Mouse (Mus musculus) liver, embryonic 12.5 days (tissue): ENCODE results near the gene Prss45. TPM values are rescaled to one million over a fixed set of nuclear protein-coding genes. Genes with fewer than 3 reads are reported as not detected.

Experiments
- ATAC-seq: fragments of 200-750 bp; cut with Nextera tagmentation; 2 replicates; pipeline ENCODE4 v1.8.0; 2017; ENCODE audit warnings: moderate number of reproducible peaks, mild to moderate bottlenecking, moderate library complexity
- H3K27ac ChIP-seq: fragments of 300-500 bp; sonication (generic); 2 replicates; pipeline ENCODE4 v1.5.1; 2016; ENCODE audit warnings: mild to moderate bottlenecking
- H3K27me3 ChIP-seq: fragments of 300-500 bp; sonication (generic); replicated peaks from 2 replicates; pipeline ENCODE4 v1.6.1; 2016; ENCODE audit warnings: mild to moderate bottlenecking, moderate library complexity
- H3K36me3 ChIP-seq: fragments of 300-500 bp; sonication (generic); 2 replicates; pipeline ENCODE4 v1.6.1; 2016; ENCODE audit warnings: mild to moderate bottlenecking, moderate library complexity
- H3K4me1 ChIP-seq: fragments of 300-500 bp; sonication (generic); 2 replicates; pipeline ENCODE4 v1.6.1; 2016
- H3K4me2 ChIP-seq: fragments of 300-500 bp; sonication (generic); 2 replicates; pipeline ENCODE4 v1.6.1; 2016; ENCODE audit warnings: mild to moderate bottlenecking, moderate library complexity
- H3K4me3 ChIP-seq: fragments of 300-500 bp; sonication (generic); 2 replicates; pipeline ENCODE4 v1.5.1; 2016; ENCODE audit warnings: mild to moderate bottlenecking, moderate library complexity
- H3K9ac ChIP-seq: fragments of 300-500 bp; sonication (generic); 2 replicates; pipeline ENCODE4 v1.6.1; 2016; ENCODE audit warnings: mild to moderate bottlenecking, moderate library complexity
- H3K9me3 ChIP-seq: fragments of 300-500 bp; sonication (generic); replicated peaks from 2 replicates; pipeline ENCODE4 v1.6.1; 2016; ENCODE audit warnings: mild to moderate bottlenecking, moderate library complexity
- WGBS: fragments of 180-500 bp; shearing (Covaris S2); methylation state at CpG from one replicate; pipeline ENCODE4 v1.1.7; 2016; ENCODE audit not compliant: insufficient replicate concordance; 5-methylcytosine and 5-hydroxymethylcytosine counted together
- polyA plus RNA-seq: library from polyadenylated mRNA; unstranded; fragments of >200 nt; fragmentation: Nextera tagmentation; extraction: Ambion mirVana; gene quantifications from 2 replicates; pipeline ENCODE4 v1.2.1, GENCODE M21; 2016

Gene Prss45
- polyA plus RNA-seq, 1 experiment from 2014 or later, result not detected

GRCm38 (mm10) chr9:110858967-110859596 lies 24.7 kb downstream of the Prss45 start:
- H3K4me1 ChIP-seq, result peaks cover 52% of the 10 kb centered on the region
- H3K27ac ChIP-seq, result peak overlapping the region; percentile 92
- peak overlapping the region; percentile 58 for H3K4me3 ChIP-seq
- peak; percentile 95 for ATAC-seq
- H3K4me2 ChIP-seq, result peak overlapping the region; percentile 78
- H3K36me3 ChIP-seq, result peaks cover 3% of the 10 kb centered on the region; the same call in 1 of the 2 replicates
- peaks cover 24% of the 10 kb centered on the region; the same call in 1 of the 2 replicates for H3K27me3 ChIP-seq
- 21% methylated on average over 5 of the region's 5 CpGs for WGBS
- H3K9ac ChIP-seq, result peak overlapping the region; percentile 70
- H3K9me3 ChIP-seq, result no peaks in the 10 kb centered on the region

- WGBS, result 11% methylated on average over 7 of the region's 7 CpGs
- H3K9ac ChIP-seq, result no peak overlapping the region
- no peak overlapping the region for H3K4me3 ChIP-seq
- peaks cover 13% of the 10 kb centered on the region; the same call in 1 of the 2 replicates for H3K4me1 ChIP-seq
- no peak overlapping the region for H3K4me2 ChIP-seq
- H3K36me3 ChIP-seq, result 0 out of 2 replicates have a peak, but pooled peaks cover 4% of the 10 kb centered on the region
- H3K27ac ChIP-seq, result no peak overlapping the region
- no peak for ATAC-seq
- peaks cover 45% of the 10 kb centered on the region for H3K27me3 ChIP-seq
- no peaks in the 10 kb centered on the region for H3K9me3 ChIP-seq
Observed at GRCm38 (mm10) chr9:110871030-110871429, 36.6 kb downstream of the Prss45 start.

DNA sequence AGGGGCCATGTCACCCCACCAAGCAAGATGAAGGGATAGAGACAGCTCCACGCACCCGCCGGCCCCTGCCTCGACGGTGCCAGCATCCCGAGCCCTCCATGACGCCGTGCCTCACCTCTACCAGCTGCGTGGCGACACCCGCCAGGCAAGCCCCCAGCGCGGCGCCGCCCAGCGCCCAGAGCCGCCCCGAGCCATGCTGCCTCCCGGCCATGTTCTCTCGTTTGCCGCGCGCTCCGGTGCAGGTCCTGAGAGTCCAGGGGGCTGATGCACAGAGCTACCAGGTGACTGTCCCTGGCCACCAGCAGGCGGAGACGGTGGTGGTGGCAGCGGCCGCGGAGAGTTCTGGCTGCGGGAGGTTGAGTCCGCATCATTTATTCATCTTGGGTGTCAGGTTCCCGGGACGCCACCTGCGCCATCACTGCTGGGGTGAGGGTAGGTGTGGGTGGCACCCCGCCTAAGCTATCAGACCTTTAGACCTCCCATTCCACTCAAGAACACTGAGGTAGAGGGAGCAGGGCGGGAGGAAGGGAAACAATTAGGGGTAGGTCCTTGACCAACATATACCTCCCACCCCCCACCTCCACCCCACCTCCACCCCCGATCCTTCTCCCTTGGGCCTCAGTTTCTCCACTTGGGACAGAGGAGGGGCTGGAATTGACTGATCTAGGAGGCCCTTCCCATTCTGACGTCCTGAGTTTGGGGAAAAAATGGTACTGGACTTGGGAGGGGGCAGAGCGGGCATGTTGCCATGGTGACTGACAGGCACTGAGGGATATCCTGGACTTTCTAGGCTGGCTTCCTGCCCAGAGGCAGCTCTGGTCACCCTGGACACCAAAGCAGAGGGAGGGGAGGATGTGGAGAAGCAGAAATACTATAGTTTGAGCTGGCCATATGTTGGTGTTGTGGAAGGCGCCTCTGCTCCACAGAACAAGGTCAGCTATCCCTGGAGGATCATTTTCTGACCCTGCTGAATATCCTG lies 39.6 kb downstream of the Prss45 start:
- no peak for ATAC-seq
- 0 out of 2 replicates have a peak, but pooled peaks cover 1% of the 10 kb centered on the region for H3K36me3 ChIP-seq
- no peaks in the 10 kb centered on the region for H3K9me3 ChIP-seq
- peak overlapping the region; percentile 40 for H3K4me2 ChIP-seq
- H3K27ac ChIP-seq, result no peak overlapping the region
- H3K9ac ChIP-seq, result no peak overlapping the region
- H3K4me3 ChIP-seq, result peak overlapping the region; percentile 30
- peaks cover 56% of the 10 kb centered on the region for H3K27me3 ChIP-seq
- WGBS, result 14% methylated on average over 36 of the region's 40 CpGs
- H3K4me1 ChIP-seq, result peaks cover 22% of the 10 kb centered on the region; the same call in 1 of the 2 replicates

- no peak for ATAC-seq
- Histone ChIP-seq H3K27me3 (peaks cover 63% of the 10 kb centered on the region), H3K9me3 (no peaks in the 10 kb centered on the region), H3K9ac (no peak overlapping the region), H3K4me3 (no peak overlapping the region), H3K27ac (peak overlapping the region; percentile 48; the same call in 1 of the 2 replicates), H3K36me3 (no peaks in the 10 kb centered on the region), H3K4me2 (no peak overlapping the region), H3K4me1 (peaks cover 22% of the 10 kb centered on the region; the same call in 1 of the 2 replicates)
- 35% methylated on average over 3 of the region's 3 CpGs for WGBS
Observed at GRCm38 (mm10) chr9:110874660-110875191, 40.3 kb downstream of the Prss45 start.

DNA sequence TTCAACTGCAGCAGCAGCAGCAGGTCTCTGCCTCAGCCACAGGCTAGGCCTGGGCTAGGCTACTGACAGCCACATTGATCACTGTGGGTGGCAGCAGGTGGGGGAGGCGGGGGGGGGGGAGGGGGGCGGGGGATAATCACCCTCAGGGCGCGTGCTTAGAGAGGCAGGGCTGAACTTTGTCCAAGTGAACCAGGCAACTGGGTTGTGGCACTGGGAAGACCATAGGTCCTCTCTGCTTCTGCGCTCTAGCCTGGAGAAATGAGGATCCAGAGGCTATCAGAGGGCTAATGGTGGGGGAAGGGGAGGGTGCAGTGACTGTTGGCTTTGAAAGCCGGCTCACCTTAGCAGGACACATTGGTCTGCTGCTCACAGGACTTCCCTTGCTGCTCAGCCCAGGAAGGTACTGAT lies 40.9 kb downstream of the Prss45 start:
- Histone ChIP-seq H3K4me1 (peaks cover 22% of the 10 kb centered on the region; the same call in 1 of the 2 replicates), H3K9me3 (no peaks in the 10 kb centered on the region), H3K4me3 (no peak overlapping the region), H3K4me2 (no peak overlapping the region), H3K36me3 (no peaks in the 10 kb centered on the region), H3K27me3 (peaks cover 69% of the 10 kb centered on the region), H3K27ac (0 out of 2 replicates have a peak overlapping the region, but pooled peaks have one; percentile 48), H3K9ac (no peak overlapping the region)
- WGBS, result 43% methylated on average over 6 of the region's 6 CpGs
- peak; percentile 68 for ATAC-seq

GRCm38 (mm10) chr9:110877353-110877752 lies 43.0 kb downstream of the Prss45 start:
- Histone ChIP-seq H3K27me3 (peaks cover 81% of the 10 kb centered on the region), H3K9me3 (no peaks in the 10 kb centered on the region), H3K4me3 (no peak overlapping the region), H3K27ac (peak overlapping the region; percentile 47; the same call in 1 of the 2 replicates), H3K9ac (no peak overlapping the region), H3K4me2 (no peak overlapping the region), H3K36me3 (no peaks in the 10 kb centered on the region), H3K4me1 (peaks cover 22% of the 10 kb centered on the region; the same call in 1 of the 2 replicates)
- WGBS, result 62% methylated on average over 1 of the region's 1 CpGs
- ATAC-seq, result no peak

GRCm38 (mm10) chr9:110877888-110878287 lies 43.5 kb downstream of the Prss45 start:
- H3K9ac ChIP-seq, result no peak overlapping the region
- ATAC-seq, result no peak

GRCm38 (mm10) chr9:110879191-110879920 lies 45.0 kb downstream of the Prss45 start, which contains the start of gene Als2cl:
Gene Als2cl (plus strand): TSS chr9:110879870.
- Histone ChIP-seq H3K27ac (no peak within 1 kb of the TSS; the same call in 1 of the 2 replicates), H3K4me3 (peak within 1 kb of the TSS; percentile 55), H3K9ac (peak within 1 kb of the TSS; percentile 51), H3K27me3 (peaks cover 61% of the 10 kb centered on the region), H3K9me3 (no peaks in the 10 kb centered on the region), H3K4me1 (peaks cover 14% of the 10 kb centered on the region; the same call in 1 of the 2 replicates), H3K36me3 (no peaks in the 10 kb centered on the region), H3K4me2 (peak within 1 kb of the TSS; percentile 63)
- ATAC-seq, result no peak
- WGBS, result 14% methylated on average over 12 of the region's 12 CpGs

More at GRCm38 (mm10) chr9:110877888-110878287, 43.5 kb downstream of the Prss45 start:
- 61% methylated on average over 5 of the region's 5 CpGs for WGBS
- H3K4me1 ChIP-seq, result peaks cover 22% of the 10 kb centered on the region; the same call in 1 of the 2 replicates
- peaks cover 76% of the 10 kb centered on the region for H3K27me3 ChIP-seq
- H3K9me3 ChIP-seq, result no peaks in the 10 kb centered on the region
- H3K4me3 ChIP-seq, result no peak overlapping the region
- H3K27ac ChIP-seq, result peak overlapping the region; percentile 47; the same call in 1 of the 2 replicates
- H3K4me2 ChIP-seq, result no peak overlapping the region
- no peaks in the 10 kb centered on the region for H3K36me3 ChIP-seq

- Histone ChIP-seq H3K4me2 (peak within 1 kb of the TSS; percentile 63), H3K9me3 (no peaks in the 10 kb centered on the region), H3K36me3 (no peaks in the 10 kb centered on the region), H3K9ac (peak within 1 kb of the TSS; percentile 51), H3K27me3 (peaks cover 54% of the 10 kb centered on the region), H3K4me1 (peaks cover 8% of the 10 kb centered on the region; the same call in 1 of the 2 replicates), H3K4me3 (peak within 1 kb of the TSS; percentile 55), H3K27ac (no peak within 1 kb of the TSS; the same call in 1 of the 2 replicates)
- WGBS, result under 1% methylated on average over 54 of the region's 57 CpGs
- peak; percentile 28; the same call in 1 of the 2 replicates for ATAC-seq
Observed at GRCm38 (mm10) chr9:110879998-110880561, 45.7 kb downstream of the Prss45 start, which contains the start of gene Tmie. Gene Tmie (minus strand): TSS chr9:110880113.

DNA sequence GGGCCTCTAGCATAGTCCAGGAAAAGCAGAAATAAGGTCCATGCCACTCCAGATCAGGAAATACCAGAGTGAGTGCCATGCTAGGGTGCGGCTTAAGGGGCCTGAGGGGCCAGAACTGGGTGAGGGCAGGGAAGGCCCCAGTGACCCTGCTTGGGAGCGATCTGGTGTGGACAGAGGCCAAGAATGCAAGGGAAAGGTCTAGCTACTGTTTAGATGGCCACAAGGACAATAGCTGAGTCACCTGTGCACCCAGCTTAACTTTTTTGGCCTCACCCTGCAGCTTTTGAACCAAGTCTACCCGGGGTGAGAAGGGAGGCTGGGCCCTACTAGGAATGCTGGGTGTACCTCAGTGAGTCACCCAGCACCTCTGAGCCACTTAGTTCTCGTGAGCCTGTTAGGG lies 46.4 kb downstream of the Prss45 start:
- Histone ChIP-seq H3K4me1 (peaks cover 8% of the 10 kb centered on the region; the same call in 1 of the 2 replicates), H3K4me2 (peak overlapping the region; percentile 63), H3K27ac (no peak overlapping the region), H3K9me3 (no peaks in the 10 kb centered on the region), H3K4me3 (peak overlapping the region; percentile 55), H3K27me3 (peaks cover 48% of the 10 kb centered on the region), H3K9ac (no peak overlapping the region), H3K36me3 (no peaks in the 10 kb centered on the region)
- ATAC-seq, result no peak
- 53% methylated on average over 4 of the region's 4 CpGs for WGBS
